Mouse (Mus musculus) monocyte, adult 2 months (primary cell): Measurements from ENCODE around the gene Vps13c.

Source experiments
- DNase-seq, 2 experiments: peaks; one replicate each; pipeline ENCODE4 v3.0.0; 2022; ENCODE audit warnings: low spot score in 2 of 2, low read depth in 1 of 2

Gene Vps13c

DNA sequence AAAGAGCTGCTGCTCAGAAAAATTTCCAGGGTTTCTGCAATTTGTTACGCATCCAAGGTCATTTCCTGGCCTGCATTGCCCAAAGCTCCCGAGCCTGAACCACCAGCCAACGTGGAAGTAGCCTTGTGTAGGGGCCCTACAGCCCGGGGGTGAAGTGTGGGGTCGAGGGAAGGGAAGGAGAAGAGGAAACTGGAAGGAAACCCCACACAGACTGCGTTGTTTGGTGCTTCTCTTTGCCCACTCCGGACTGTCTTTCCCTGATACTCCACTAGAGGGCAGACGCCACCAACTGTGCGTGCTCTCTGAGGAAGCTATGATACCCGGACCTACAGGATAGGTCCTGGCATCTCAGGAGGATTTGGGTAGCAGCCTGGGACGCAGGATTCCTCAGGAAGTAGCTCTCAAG is 174.8 kb downstream of the Vps13c start:
- DNase-seq: peak in 1 of 2 experiments; percentile 20

DNA sequence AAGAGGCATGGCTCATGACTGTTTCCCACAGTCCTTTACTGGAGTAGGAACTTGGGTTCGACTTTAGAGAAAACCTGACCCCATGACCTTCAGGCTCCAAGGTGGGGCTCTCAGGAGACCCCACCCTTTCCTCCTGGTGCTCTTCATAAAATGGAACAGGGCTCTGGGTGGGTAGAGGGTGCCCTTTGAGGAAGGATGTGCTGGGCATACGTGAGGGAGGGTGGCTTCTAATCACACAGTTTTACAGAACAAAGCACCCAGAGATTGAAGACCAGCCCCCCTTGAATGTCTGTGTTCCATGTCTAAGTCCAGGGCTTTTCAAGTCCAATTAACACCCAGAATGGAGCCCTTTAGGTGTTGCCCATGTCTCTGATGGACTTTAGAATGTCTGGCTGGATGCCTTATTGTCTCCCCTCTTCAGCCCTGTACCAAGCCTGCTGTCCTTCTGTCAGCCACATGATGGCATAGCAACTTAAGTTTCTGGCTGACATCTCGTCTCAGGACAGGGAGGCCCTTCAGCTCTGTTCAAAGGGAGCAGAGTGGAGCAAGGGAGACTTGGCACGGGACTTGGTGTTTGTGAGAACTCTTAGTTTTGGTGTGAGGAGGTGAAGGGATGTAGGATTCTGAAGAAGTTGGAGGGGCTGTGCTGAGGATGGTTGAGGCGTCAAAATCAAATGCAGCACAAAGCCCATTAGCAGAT is 176.2 kb downstream of the Vps13c start:
- no peak for DNase-seq

DNA sequence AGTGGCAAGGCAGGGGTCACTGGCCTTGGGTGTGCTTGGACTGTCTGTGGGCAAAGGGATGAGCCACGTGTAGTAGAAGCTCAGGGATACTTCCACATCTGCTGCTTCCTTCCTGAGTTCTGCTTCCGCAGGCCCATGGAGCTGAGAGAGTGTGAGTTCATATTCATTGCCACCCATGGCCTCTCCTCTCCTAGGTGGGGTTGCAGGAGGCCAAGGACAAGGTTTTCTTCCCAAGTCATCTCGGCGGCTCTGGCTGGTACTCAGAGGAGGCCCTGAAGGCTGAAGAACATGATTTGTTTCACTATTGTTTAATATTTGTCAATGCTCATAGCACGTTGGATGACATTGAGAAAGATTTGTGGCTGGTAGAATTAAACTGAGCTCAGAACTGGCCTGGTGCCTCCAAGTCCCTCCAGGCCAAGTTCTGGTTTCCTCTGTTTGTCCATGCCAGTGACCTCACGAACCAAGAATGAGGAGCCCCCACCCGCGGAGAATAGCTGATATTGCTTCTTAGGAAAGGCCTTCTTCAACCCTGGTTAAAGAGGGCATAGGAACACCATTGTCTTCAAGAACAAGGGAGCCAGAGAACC is 180.7 kb downstream of the Vps13c start:
- DNase-seq: no peak

DNA sequence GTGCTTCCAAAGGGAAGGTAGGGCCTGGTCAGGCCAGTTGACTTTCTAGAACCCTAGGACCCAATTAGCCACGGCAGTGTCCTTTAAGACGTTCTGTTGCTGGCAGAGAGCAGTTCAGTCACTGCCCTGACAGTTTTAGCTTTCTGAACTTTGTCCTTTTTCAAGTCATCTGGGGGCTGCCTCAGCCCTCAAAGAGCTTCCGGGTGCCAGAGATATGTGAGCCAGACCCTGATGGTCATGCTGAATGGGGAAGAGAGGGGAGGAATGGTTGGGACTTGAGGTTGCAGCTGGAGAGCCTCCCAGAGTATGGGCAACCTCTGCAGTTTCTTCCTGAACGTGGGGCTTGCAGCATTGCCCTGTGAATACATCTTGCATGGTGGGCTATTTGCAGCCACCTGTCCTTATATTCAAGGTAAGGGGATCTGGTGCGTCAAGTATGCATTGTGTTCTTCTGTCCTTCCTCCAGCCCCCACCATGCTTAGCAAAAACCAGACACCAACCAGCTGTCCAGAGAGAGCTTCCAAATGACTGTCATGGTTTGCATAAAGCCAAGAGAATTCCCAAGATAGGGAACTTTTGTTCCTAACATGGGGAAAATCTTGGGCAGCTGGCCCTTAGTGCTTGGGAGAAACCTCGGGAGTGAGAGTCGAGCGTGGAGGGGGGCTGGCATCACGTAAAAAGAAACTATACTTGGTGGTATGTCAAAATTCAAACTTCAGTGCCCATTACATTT is 182.3 kb downstream of the Vps13c start:
- DNase-seq: no peak

DNA sequence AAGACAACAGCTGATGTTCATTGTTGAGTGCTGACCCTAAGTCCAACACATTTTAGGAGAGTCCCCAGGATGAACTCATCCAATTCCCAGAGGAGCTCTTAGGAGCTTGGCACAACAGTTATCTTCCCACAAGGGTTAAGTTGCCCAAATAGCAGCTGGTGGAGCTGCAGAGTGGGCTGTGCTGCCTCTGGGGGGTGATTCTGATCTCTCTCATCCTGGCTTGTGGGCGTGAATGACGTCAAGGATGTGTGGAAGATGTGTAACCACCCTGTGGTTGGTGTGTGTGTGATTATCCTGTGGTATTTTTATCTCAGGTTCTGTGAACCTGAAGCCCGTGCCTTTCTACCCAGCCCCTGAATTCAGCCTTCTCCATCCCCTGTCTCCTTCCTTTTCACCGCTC is 188.4 kb downstream of the Vps13c start:
- no peak for DNase-seq

DNA sequence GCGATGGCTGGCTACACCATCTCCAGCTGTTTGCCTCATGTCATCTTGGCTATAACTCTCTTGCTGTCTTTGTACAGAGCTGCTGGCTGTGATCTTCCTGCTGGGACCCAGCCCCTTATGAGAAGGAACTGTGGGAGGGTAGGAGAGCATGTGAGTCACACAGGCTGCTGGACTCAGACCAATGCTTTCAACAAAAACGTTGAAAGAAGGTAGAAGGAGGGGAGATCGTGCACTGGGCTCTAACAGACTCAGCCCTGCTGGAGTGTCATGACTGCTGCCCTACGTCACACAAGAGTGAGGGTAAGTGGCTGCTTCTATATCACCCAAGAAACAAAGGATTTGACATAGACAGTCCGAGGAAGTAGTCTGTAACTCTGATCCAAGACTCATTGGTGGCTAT is 193.6 kb downstream of the Vps13c start:
- no peak for DNase-seq
